Mouse (Mus musculus) MEL (cell line): Measurements from ENCODE around the gene Crb3.

Experiments
- CHD2 ChIP-seq: IDR thresholded peaks from 2 replicates; pipeline ENCODE4 v1.6.1; 2011; ENCODE audit warnings: low read length, improper control_type of control experiment
- CTCF ChIP-seq, 3 experiments: IDR thresholded peaks in 2 of 3; conservative IDR thresholded peaks in 1 of 3; 2 replicates each; pipeline ENCODE4 v1.5.1; 2011 to 2012; ENCODE audit warnings: low read length in 3 of 3, low read depth in 2 of 3, mild to moderate bottlenecking in 2 of 3, improper control_type of control experiment in 1 of 3, inconsistent platforms in 1 of 3, mixed read lengths in 1 of 3, moderate library complexity in 1 of 3; ENCODE audit not compliant: control insufficient read depth in 1 of 3, insufficient read depth in 1 of 3, poor library complexity in 1 of 3, severe bottlenecking in 1 of 3
- E2F4 ChIP-seq: IDR thresholded peaks from 2 replicates; pipeline ENCODE4 v1.6.1; 2011; ENCODE audit warnings: low read depth, low read length, improper control_type of control experiment, borderline replicate concordance
- EP300 ChIP-seq, 2 experiments: IDR thresholded peaks; 2 replicates each; pipeline ENCODE4 v1.6.1; 2011; ENCODE audit warnings: improper control_type of control experiment in 2 of 2, low read length in 2 of 2, low read depth in 1 of 2, mild to moderate bottlenecking in 1 of 2
- GATA1 ChIP-seq: IDR thresholded peaks from 2 replicates; pipeline ENCODE4 v1.6.1; 2011; ENCODE audit warnings: low read depth, low read length, improper control_type of control experiment
- MAFK ChIP-seq: IDR thresholded peaks from 2 replicates; pipeline ENCODE4 v1.6.1; 2011; ENCODE audit warnings: low read depth, mild to moderate bottlenecking, low read length, improper control_type of control experiment, borderline replicate concordance
- MAX ChIP-seq: IDR thresholded peaks from 2 replicates; pipeline ENCODE4 v1.6.1; 2011; ENCODE audit warnings: low read length, improper control_type of control experiment
- NELFE ChIP-seq: IDR thresholded peaks from 2 replicates; pipeline ENCODE4 v1.6.1; 2011; ENCODE audit warnings: low read depth, low read length, improper control_type of control experiment
- POLR2A ChIP-seq, 2 experiments: IDR thresholded peaks; 2 replicates each; pipeline ENCODE4 v1.6.1; 2011 to 2012; ENCODE audit warnings: low read length in 2 of 2, mild to moderate bottlenecking in 2 of 2, control low read depth in 1 of 2, improper control_type of control experiment in 1 of 2, low read depth in 1 of 2, moderate library complexity in 1 of 2; ENCODE audit not compliant: control insufficient read depth in 1 of 2, insufficient read depth in 1 of 2, poor library complexity in 1 of 2
- RAD21 ChIP-seq: IDR thresholded peaks from 2 replicates; pipeline ENCODE4 v1.6.1; 2011; ENCODE audit warnings: mild to moderate bottlenecking, low read depth, low read length, improper control_type of control experiment
- TAL1 ChIP-seq: IDR thresholded peaks from 2 replicates; pipeline ENCODE4 v1.6.1; 2012; ENCODE audit warnings: mild to moderate bottlenecking, inconsistent platforms, low read length, moderate library complexity, mixed read lengths
- USF1 ChIP-seq: IDR thresholded peaks from 2 replicates; pipeline ENCODE4 v1.6.1; 2014; ENCODE audit warnings: low read depth, mild to moderate bottlenecking, inconsistent platforms, low read length, improper control_type of control experiment, moderate library complexity
- ZKSCAN1 ChIP-seq: IDR thresholded peaks from 2 replicates; pipeline ENCODE4 v1.6.1; 2012; ENCODE audit warnings: low read depth, mild to moderate bottlenecking, inconsistent platforms, low read length, improper control_type of control experiment, moderate library complexity

GRCm38 (mm10) chr17:57048816-57049215, 10.1 kb upstream of the Crb3 start:
- TF ChIP-seq NELFE, result no peak
- TF ChIP-seq EP300 (IDR thresholded peaks at IDR 0.05; ENCODE audit: low read depth in 1 of 2, low read length in 2 of 2), result no peak
- TF ChIP-seq USF1, result no peak
- TF ChIP-seq RAD21, result no peak
- no peak for TF ChIP-seq CTCF (IDR thresholded peaks at IDR 0.05 in 2 of 3, conservative IDR thresholded peaks at IDR 0.05 in 1 of 3; ENCODE audit: control insufficient read depth in 1 of 3, insufficient read depth in 1 of 3, low read depth in 2 of 3, low read length in 3 of 3, poor library complexity in 1 of 3, severe bottlenecking in 1 of 3)
- no peak for TF ChIP-seq CHD2
- TF ChIP-seq MAFK, result no peak
- no peak for TF ChIP-seq MAX
- TF ChIP-seq ZKSCAN1, result no peak
- no peak for TF ChIP-seq TAL1
- no peak for TF ChIP-seq GATA1
- no peak for TF ChIP-seq E2F4
- TF ChIP-seq POLR2A (IDR thresholded peaks at IDR 0.05; ENCODE audit: control insufficient read depth in 1 of 2, insufficient read depth in 1 of 2, low read depth in 1 of 2, low read length in 2 of 2, poor library complexity in 1 of 2), result no peak
